Mouse (Mus musculus) ES-Bruce4 (cell line): Measurements from ENCODE around the gene AU021092.

Source experiments
- CTCF ChIP-seq: IDR thresholded peaks from one replicate; pipeline ENCODE4 v1.8.1; 2011; ENCODE audit warnings: low read depth, low read length
- EP300 ChIP-seq: IDR thresholded peaks from 2 replicates; pipeline ENCODE4 v1.6.1; 2011; ENCODE audit warnings: low read depth, low read length; ENCODE audit not compliant: insufficient read depth
- POLR2A ChIP-seq: IDR thresholded peaks from one replicate; pipeline ENCODE4 v1.8.1; 2011; ENCODE audit warnings: low read length; ENCODE audit not compliant: insufficient read depth

DNA sequence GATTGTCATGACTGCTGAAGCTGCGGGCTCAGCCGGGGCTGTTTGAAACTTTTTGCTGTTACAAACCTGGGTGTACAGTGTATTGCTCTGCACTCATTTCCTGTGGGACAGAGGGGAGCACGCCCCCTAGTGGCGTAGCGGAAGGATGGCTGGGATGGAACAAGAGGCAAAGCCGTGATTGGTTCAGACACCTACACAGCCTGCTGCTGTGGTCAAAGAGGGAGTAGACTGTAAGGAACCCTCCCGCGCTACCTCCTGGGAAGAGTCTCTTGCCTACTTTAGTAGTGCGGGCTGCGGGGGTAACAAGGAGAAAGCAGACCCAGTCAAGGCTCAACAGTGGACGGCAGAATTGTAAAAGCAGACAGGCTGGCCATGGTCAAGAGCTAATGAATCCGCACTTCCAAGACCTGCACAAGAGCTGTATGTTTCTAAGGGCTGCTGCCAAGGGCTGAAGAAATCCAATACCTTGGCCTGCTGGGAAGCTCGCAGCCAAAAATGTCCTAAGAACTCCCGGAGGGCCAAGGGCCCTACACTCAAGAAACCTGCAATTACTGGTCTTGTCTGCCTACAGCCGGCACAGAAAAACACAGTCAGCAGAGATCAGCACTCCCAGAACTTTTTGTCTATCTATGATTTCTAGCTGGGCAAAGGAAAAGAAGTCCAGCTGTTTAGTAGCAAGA lies 32.4 kb upstream of the AU021092 start:
- TF ChIP-seq POLR2A, result peak; percentile 54
- TF ChIP-seq CTCF, result peak; percentile 99
- no peak for TF ChIP-seq EP300
